Mouse (Mus musculus) right cerebral cortex, adult 2 months (tissue): ENCODE measurements around the gene Npas3.

Experiments used
- DNase-seq, 2 experiments: peaks; one replicate each; pipeline ENCODE4 v3.0.0; 2021 to 2022; ENCODE audit warnings: low spot score in 2 of 2

The Npas3 gene

GRCm38 (mm10) chr12:53794718-53795400 is 546.4 kb downstream of the Npas3 start:
- no peak for DNase-seq

DNA sequence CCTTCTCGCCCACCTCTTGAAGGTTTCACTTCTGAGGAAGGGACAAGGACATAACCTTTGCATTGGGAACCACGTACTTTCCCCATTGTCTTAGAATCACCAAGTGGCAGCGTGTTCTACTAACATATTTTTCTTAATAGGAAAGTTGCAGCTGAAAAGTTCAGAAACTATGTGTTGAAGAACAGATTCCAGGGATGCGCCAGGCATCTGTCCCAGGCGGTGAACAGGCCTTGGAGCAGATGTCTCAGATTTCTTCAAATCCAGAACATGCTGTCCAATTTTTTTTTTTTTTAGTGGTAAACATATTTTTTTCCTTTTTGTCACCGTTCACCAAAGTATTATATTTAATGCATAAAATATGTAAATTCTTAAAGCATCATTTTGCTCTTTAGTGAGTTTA is 553.4 kb downstream of the Npas3 start:
- DNase-seq = peak; percentile 9 to 19

DNA sequence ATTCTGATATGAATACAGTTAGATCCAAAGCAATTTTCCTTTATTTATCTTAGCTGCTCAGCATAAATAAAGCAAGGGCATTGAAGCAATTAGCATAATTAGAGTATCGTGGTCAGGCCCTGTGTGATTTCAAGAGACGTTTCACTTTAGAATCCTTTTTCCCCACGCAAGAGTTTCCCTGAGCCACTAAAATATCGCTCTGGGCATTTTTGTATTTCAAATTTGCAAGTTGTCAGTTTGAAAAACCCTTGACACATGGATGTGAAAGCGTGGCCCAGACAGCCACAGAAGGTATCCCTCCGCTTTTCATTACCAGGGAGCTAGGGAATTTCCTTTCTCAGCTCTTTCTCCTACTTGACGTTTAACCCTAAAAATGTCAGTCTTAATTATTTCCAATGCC is 553.9 kb downstream of the Npas3 start:
- DNase-seq = no peak

- no peak for DNase-seq
Observed at GRCm38 (mm10) chr12:53810081-53810480, 561.6 kb downstream of the Npas3 start.

GRCm38 (mm10) chr12:53814291-53814690 is 565.8 kb downstream of the Npas3 start:
- no peak for DNase-seq

DNA sequence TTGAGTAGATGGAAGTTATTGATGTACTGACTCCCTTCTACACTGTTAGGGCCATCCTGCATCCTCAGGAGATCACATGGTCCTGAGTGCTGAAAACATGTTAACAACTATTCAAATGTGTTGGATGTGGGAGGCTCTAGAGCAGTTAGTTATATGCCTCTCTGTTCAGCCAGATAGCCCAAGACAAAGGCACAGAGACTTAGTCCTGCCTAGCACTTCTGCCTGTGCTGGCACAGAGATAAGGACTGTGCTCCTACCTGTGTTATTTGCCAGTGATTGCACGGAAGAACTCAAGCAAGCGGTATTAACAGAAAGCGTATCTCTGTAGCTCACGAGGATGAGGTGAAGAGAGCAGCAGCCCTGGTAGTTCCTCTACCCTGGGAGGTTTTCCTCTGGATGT is 571.5 kb downstream of the Npas3 start:
- no peak for DNase-seq

DNA sequence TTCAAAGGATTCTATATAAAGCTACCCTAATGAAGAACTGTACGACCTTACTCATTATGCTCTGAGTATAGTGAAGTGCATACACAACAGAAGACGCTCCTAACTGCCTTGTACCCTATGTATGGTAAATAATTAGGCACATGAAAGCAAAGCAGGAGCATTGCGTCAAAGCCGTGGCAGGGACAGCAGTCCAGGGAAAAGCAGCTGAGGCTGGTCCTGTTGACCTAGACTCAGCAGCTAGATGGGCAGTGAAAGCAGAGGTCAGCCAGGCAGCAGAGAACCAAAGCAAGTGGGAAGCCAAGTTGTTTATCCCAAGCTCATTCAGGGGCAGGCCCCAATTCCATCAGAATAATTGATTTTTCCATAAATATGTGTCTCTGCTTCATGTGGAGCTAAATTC is 574.4 kb downstream of the Npas3 start:
- DNase-seq = no peak

- no peak for DNase-seq
Observed at GRCm38 (mm10) chr12:53825251-53825650, 576.8 kb downstream of the Npas3 start.

DNA sequence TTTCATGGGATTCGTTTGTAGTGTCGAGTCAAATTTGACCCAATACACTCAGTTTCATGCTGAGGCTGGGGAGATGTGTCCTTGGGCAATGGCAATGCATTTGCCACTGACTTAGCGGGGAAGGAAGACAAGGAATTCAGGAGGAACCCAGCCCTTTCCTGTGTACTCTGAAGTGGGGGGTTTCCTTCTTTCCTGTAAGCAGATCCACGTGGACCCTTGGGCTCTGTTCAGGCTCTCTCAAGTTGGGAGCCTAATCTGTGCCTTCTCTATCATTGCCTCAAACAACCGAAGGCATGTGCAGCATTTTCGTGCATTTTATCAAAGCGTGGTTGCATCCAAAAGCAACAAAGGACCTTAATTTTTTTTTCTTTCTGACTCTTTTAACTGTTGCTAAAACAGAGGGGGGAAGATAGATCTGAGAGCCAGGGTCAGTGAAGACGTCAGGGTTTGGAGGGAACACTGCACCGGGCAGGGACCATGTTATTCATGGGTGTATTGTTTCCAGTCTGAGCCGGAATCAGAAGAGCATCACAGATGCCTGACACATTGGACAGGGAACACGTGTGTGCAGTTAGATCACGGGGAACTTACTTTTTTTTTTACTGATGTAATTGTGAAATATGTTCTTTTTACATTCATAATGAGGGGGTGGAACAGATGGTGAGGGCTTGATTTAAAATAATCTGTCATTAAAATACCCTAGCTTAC is 577.6 kb downstream of the Npas3 start:
- DNase-seq = no peak

DNA sequence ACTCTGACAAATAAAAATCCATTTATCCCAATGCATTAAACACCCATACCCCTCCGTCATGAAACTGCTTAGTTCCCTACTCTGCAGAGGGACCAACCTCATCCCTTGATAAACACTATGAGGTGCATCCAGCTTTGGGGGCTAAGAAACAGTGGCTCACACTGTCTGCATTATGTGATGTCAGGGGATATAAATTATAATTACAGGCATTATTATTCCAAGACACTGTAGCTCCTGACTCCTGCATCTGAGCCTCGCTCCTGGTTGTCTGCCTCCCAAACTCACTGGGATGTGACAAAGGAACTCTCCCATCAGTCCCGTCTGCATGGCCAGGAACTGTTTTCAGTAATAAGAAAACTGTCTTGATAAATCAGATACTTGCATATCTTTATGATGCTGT is 578.3 kb downstream of the Npas3 start:
- no peak for DNase-seq

- DNase-seq = no peak
Observed at GRCm38 (mm10) chr12:53832590-53832989, 584.1 kb downstream of the Npas3 start.

- no peak for DNase-seq
Observed at GRCm38 (mm10) chr12:53833348-53833747, 584.9 kb downstream of the Npas3 start.

- DNase-seq = no peak
Observed at GRCm38 (mm10) chr12:53836031-53836790, 587.7 kb downstream of the Npas3 start.

- DNase-seq = no peak
Observed at GRCm38 (mm10) chr12:53837408-53837807, 588.9 kb downstream of the Npas3 start.

- DNase-seq = no peak
Observed at GRCm38 (mm10) chr12:53838541-53838940, 590.1 kb downstream of the Npas3 start.

- DNase-seq = peak; percentile 70
Observed at GRCm38 (mm10) chr12:53841928-53842671, 593.6 kb downstream of the Npas3 start.

DNA sequence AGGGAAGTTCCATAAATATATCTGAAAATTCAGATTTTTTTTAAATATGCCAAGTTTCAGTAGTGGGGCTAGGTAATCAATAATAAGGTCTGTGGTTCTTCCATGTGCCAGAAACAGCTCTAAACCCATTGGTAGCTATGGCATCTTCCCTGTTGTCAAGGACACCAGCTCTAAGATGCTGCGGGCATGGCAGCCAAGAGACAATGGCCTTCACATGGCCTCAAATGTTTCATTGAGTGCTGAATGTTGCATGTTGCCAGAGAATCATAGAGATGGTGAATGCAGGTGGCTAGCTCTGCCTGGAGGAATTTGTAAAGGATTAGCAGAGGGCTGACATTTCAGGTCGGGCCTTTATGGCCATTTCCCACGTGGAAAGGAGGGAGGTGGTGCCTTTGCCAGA is 595.1 kb downstream of the Npas3 start:
- DNase-seq = no peak

DNA sequence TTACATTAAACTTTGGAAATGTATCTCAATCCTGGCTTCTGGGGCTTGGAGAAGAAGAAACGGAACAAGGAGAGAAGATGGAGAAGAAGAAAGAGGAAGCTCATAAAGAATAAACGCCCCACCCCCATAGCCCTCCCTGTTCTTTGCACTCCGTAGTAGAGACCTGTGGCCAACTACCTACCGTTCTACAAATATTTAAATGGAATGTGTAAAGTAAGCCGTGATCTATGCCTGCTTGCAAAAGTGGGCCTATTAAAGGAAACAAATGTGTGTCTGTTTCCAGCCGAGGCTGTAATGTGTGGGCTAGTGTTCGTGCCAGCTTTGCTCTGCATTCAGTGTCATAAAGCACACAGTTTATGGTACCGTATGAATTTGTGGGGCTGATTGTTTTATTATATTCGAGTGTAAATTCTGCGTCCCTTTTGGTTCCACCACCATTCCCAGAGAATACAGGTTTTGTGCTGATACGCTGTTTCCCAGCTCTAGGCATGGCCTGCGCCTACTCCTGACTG is 597.7 kb downstream of the Npas3 start:
- DNase-seq = peak in 1 of 2 experiments; percentile 32

DNA sequence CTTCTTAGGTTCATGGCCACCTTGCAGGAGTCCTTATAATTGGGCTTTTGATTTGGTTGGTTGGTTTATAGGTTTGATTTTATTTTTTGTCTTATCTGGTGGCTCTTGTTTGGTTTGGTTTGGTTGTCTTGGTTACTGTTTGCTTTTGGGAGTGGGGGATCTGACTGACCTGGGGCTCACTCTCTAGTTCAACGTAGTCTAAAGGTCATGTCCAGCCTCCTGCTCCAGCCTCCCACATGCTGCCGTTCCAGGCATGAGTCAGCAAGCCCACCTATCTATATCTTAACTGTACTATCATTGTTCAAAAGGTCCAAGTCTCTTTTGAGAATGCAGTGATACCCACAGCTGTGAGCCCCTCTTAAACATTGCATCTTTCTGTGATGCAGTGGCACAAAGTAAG is 600.8 kb downstream of the Npas3 start:
- no peak for DNase-seq

DNA sequence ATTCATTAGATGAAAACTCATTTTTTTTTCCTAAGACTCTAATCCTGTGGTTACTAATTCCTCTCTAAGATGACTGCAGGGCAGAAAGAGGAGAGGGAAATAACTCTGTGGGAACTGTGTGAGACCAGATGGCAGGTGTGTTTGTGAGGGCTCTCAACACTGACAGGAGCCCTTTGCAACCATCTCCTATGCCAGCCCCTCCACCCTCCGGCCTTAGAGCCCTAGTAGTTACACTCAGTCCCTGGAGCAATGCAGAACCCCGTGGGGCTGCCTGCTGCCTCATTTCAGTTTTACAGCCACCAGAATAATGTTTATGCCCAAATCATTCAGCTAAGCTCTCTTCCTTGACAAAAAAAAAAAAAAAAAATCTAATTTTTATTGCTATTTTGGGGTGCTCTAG is 604.0 kb downstream of the Npas3 start:
- no peak for DNase-seq

DNA sequence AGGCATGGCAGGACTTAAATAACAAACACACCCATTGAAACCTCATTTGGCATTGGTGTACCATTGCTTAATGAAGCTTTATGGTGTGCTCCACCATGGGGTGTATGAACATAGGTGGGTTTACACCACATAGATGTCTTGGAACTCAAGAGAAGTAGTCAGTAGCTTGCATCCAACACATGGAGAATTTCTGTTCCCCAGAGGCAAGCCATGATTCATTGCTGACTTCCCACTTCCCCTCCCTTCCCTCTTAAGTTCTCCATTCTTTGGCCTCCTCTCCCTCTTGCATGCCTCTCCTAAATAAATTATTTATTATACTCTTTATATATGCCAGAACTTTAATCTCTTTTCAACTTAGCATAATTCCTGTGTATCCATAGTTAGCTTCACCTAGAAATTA is 611.7 kb downstream of the Npas3 start:
- no peak for DNase-seq

GRCm38 (mm10) chr12:53862281-53862680 is 613.8 kb downstream of the Npas3 start:
- DNase-seq = no peak
